ENCODE assay signal across 29 mouse cellular contexts in the genomic region with DNA sequence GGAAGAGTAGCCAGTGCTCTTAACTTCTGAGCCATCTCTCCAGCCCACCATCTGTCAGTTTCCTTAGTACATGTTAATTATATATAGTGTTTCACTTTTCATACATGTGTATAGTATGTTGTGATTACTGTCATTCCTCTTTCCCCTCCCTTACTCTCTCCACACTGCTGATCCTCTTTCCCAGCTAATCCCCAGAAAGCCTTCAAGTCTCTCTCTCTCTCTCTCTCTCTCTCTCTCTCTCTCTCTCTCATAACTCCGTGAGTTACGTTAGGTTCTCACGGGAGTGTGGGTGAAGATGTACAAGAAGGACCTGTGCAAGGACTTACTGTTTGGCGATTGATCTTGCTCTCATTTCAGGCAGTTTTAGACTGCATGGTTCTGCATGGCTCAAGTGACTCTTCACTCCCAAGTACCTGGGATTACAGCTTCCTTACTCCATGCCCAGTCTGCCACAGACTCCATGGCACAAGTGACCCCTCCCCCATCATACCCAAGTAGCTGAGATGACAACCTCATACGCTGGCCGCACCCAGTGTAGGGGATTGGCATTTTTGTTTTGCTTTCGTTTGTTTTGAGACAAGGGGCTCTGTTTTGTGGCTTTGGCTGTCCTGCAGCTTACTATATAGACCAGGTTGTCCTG. TPM values are rescaled to one million over a fixed set of nuclear protein-coding genes. Genes with fewer than 3 reads are reported as not detected.
DNase-seq lines count a peak whose midpoint lies in the region; ATAC-seq and TF ChIP-seq lines count a peak whose summit lies in the region.
"Had no signal": no experiment of that assay in that cellular context is flagged by ENCODE, and none has a peak within 500 bp of the region (broad histone marks: within the 10 kb centered on the region; RNA-seq: fewer than 3 reads in every experiment).

No protein-coding gene starts in this region.

- TF ChIP-seq EP300 in lung, postnatal 0 days (IDR thresholded peaks at IDR 0.05): no peak

- H3K27me3 ChIP-seq in lung, postnatal 0 days (replicated peaks; ENCODE audit: insufficient read depth, low read length): no peaks in the 10 kb centered on the region
- no peaks in the 10 kb centered on the region for H3K27me3 ChIP-seq in neural tube, embryonic 12.5 days (replicated peaks)
- H3K27me3 ChIP-seq: CH12.LX; forebrain, embryonic 13.5 days; heart, embryonic 12.5 days; heart, embryonic 15.5 days; Patski had no signal

- H3K4me3 ChIP-seq in lung, postnatal 0 days (ENCODE audit: low read depth, low read length): no peak overlapping the region
- no peak overlapping the region for H3K4me3 ChIP-seq in lung, adult 2 months (replicated peaks; ENCODE audit: extremely low read depth, low read depth, low read length)
- H3K4me3 ChIP-seq in neural tube, embryonic 12.5 days: no peak overlapping the region
- H3K4me3 ChIP-seq: gastrocnemius, adult 2 months; heart, embryonic 12.5 days; heart, embryonic 15.5 days had no signal

- peak; percentile 75 for DNase-seq in lung, postnatal 0 days (ENCODE audit: low spot score)
- no peak for DNase-seq in lung, adult 2 months
- no peak for DNase-seq in neural tube, embryonic 10.5 days (ENCODE audit: extremely low spot score, low spot score)
- peak; percentile 65 for DNase-seq in lung, postnatal 36 days
- no peak for DNase-seq in adrenal gland, postnatal 14 days
- DNase-seq in frontal cortex, postnatal 25 days (ENCODE audit: low spot score in 2 of 2): no peak
- DNase-seq: adrenal gland, postnatal 10 days; B cell, adult 2 months; cerebellum, adult 11 months; cerebellum, adult 2 months; cerebellum, adult 9-11 months; cerebellum, postnatal 25 days; embryo, embryonic 11 days; gastrocnemius, adult 2 months; gastrocnemius, postnatal 14 days; heart, adult 18-20 months; heart, postnatal 10 days; heart, postnatal 4 days had no signal

- H3K4me2 ChIP-seq in lung, postnatal 0 days (replicated peaks; ENCODE audit: low read depth, low read length): no peak overlapping the region
- H3K4me2 ChIP-seq in neural tube, embryonic 12.5 days (replicated peaks): no peak overlapping the region
- H3K4me2 ChIP-seq: heart, embryonic 12.5 days; heart, embryonic 15.5 days; hindbrain, embryonic 14.5 days had no signal

- H3K9ac ChIP-seq in lung, postnatal 0 days (replicated peaks; ENCODE audit: low read depth): no peak overlapping the region
- H3K9ac ChIP-seq in neural tube, embryonic 12.5 days: peak overlapping the region; percentile 21; the same call in 1 of the 2 replicates
- H3K9ac ChIP-seq: forebrain, embryonic 13.5 days; heart, embryonic 12.5 days; heart, embryonic 15.5 days; hindbrain, embryonic 14.5 days had no signal

- no peak for ATAC-seq in lung, postnatal 0 days
- no peak for ATAC-seq in neural tube, embryonic 12.5 days (ENCODE audit: low FRiP score, low read depth)
- ATAC-seq: forebrain, embryonic 13.5 days; forebrain, embryonic 16.5 days; hindbrain, postnatal 0 days; Patski had no signal

- peaks cover 20% of the 10 kb centered on the region; the same call in 1 of the 2 replicates for H3K36me3 ChIP-seq in lung, postnatal 0 days (ENCODE audit: insufficient read depth, low read length)
- H3K36me3 ChIP-seq in neural tube, embryonic 12.5 days: peaks cover 43% of the 10 kb centered on the region

- WGBS in lung, postnatal 0 days: 72% methylated on average over 7 of the region's 7 CpGs
- WGBS in lung, adult 2 months: 73% methylated on average over 7 of the region's 7 CpGs
- WGBS in neural tube, embryonic 12.5 days: 96% methylated on average over 7 of the region's 7 CpGs

- no peaks in the 10 kb centered on the region for H3K4me1 ChIP-seq in lung, postnatal 0 days (ENCODE audit: insufficient read depth, low read depth, low read length)
- peaks cover 3% of the 10 kb centered on the region for H3K4me1 ChIP-seq in lung, adult 2 months (ENCODE audit: control insufficient read depth, insufficient read depth, low read length)
- H3K4me1 ChIP-seq in neural tube, embryonic 12.5 days: peaks cover 13% of the 10 kb centered on the region

- no peak overlapping the region for H3K27ac ChIP-seq in lung, postnatal 0 days (ENCODE audit: low read length)
- H3K27ac ChIP-seq in neural tube, embryonic 12.5 days: no peak overlapping the region
- H3K27ac ChIP-seq: forebrain, embryonic 10.5 days; forebrain, embryonic 13.5 days; gastrocnemius, adult 2 months; heart, embryonic 15.5 days; hindbrain, embryonic 14.5 days; hindbrain, postnatal 0 days had no signal

- H3K9me3 ChIP-seq in lung, postnatal 0 days (ENCODE audit: low read length): no peaks in the 10 kb centered on the region
- no peaks in the 10 kb centered on the region for H3K9me3 ChIP-seq in neural tube, embryonic 12.5 days
- H3K9me3 ChIP-seq: forebrain, embryonic 10.5 days; forebrain, embryonic 13.5 days; G1E; heart, embryonic 12.5 days; heart, embryonic 15.5 days had no signal

- no peak for TF ChIP-seq POLR2A in lung, adult 2 months (IDR thresholded peaks at IDR 0.05; ENCODE audit: borderline replicate concordance, extremely low read depth, low read depth, low read length)

- TF ChIP-seq CTCF in lung, postnatal 0 days (IDR thresholded peaks at IDR 0.05): no peak
- no peak for TF ChIP-seq CTCF in lung, adult 2 months (IDR thresholded peaks at IDR 0.05; ENCODE audit: insufficient read depth, low read length)

RNA-seq across cellular contexts. Expression of gene Anp32e, which starts 4.2 kb away (rescaled TPM):
- 72.5 and 79.6 TPM in 2 replicates for polyA plus RNA-seq in lung, postnatal 0 days (2015; fragmentation: Nextera tagmentation; extraction: Ambion mirVana)
- polyA plus RNA-seq in lung, adult 2 months (2012; rRNA removed): 11.4 and 17.4 TPM in 2 replicates
- polyA plus RNA-seq in neural tube, embryonic 12.5 days (2016; fragmentation: Nextera tagmentation; extraction: Ambion mirVana): 277 and 278 TPM in 2 replicates
- 94.6 and 102 TPM in 2 replicates for total RNA-seq in adrenal gland, postnatal 14 days (2021)

RNA-seq across cellular contexts. Expression of gene Car14, which starts 28.7 kb away (rescaled TPM):
- polyA plus RNA-seq in lung, postnatal 0 days (2015; fragmentation: Nextera tagmentation; extraction: Ambion mirVana): 4.4 and 4.5 TPM in 2 replicates
- polyA plus RNA-seq in lung, adult 2 months (2012; rRNA removed): 28.8 and 36.1 TPM in 2 replicates
- 8.6 and 9.3 TPM in 2 replicates for polyA plus RNA-seq in neural tube, embryonic 12.5 days (2016; fragmentation: Nextera tagmentation; extraction: Ambion mirVana)
- 20.1 and 20.3 TPM in 2 replicates for total RNA-seq in adrenal gland, postnatal 14 days (2021)
- polyA plus RNA-seq: G1E had no signal

RNA-seq across cellular contexts. Expression of gene Aph1a, which starts 39.5 kb away (rescaled TPM):
- polyA plus RNA-seq in lung, postnatal 0 days (2015; fragmentation: Nextera tagmentation; extraction: Ambion mirVana): 48.6 and 49.1 TPM in 2 replicates
- 159 and 160 TPM in 2 replicates for polyA plus RNA-seq in lung, adult 2 months (2012; rRNA removed)
- 26.9 and 36.5 TPM in 2 replicates for polyA plus RNA-seq in neural tube, embryonic 12.5 days (2016; fragmentation: Nextera tagmentation; extraction: Ambion mirVana)
- total RNA-seq in adrenal gland, postnatal 14 days (2021): 165 and 175 TPM in 2 replicates

RNA-seq across cellular contexts. Expression of gene BC028528, which starts 41.4 kb away (rescaled TPM):
- polyA plus RNA-seq in lung, postnatal 0 days (2015; fragmentation: Nextera tagmentation; extraction: Ambion mirVana): 247 and 252 TPM in 2 replicates
- 81.5 and 113 TPM in 2 replicates for polyA plus RNA-seq in lung, adult 2 months (2012; rRNA removed)
- polyA plus RNA-seq in neural tube, embryonic 12.5 days (2016; fragmentation: Nextera tagmentation; extraction: Ambion mirVana): 13.1 and 13.5 TPM in 2 replicates
- total RNA-seq in adrenal gland, postnatal 14 days (2021): 21.1 and 32.7 TPM in 2 replicates
- polyA plus RNA-seq: G1E had no signal

RNA-seq across cellular contexts. Expression of gene Ciart, which starts 51.2 kb away (rescaled TPM):
- 2.0 and 3.1 TPM in 2 replicates for polyA plus RNA-seq in lung, postnatal 0 days (2015; fragmentation: Nextera tagmentation; extraction: Ambion mirVana)
- polyA plus RNA-seq in lung, adult 2 months (2012; rRNA removed): 26.1 and 29.3 TPM in 2 replicates
- 4.7 and 4.8 TPM in 2 replicates for polyA plus RNA-seq in neural tube, embryonic 12.5 days (2016; fragmentation: Nextera tagmentation; extraction: Ambion mirVana)
- 2.6 and 3.9 TPM in 2 replicates for total RNA-seq in adrenal gland, postnatal 14 days (2021)

Comparison
In these comparisons a context has a peak if more than half of its experiments do, and no peak if none do; other contexts are left out.
1. DNase-seq: peak in lung, postnatal 0 days (single experiment) and lung, postnatal 36 days (single experiment); none in lung, adult 2 months (single experiment), neural tube, embryonic 10.5 days (single experiment), adrenal gland, postnatal 14 days (single experiment) and frontal cortex, postnatal 25 days (0 of 2).